Mouse (Mus musculus): Measurements from ENCODE around the gene Pxdc1.

- TF ChIP-seq POLR2A (IDR thresholded peaks at IDR 0.05; ENCODE audit: low read depth, low read length) (no peak), CTCF (conservative IDR thresholded peaks at IDR 0.05; ENCODE audit: insufficient read depth, insufficient read length, low read depth, low read length) (no peak)
Observed at GRCm38 (mm10) chr13:34624414-34624813, 28.9 kb downstream of the Pxdc1 start.
